Mouse (Mus musculus) erythroblast, embryonic 14.5 days (primary cell): ENCODE data around the gene Rras2.

Source experiments
- GATA1 ChIP-seq: IDR thresholded peaks from 2 replicates; pipeline ENCODE4 v1.6.1; 2012; ENCODE audit warnings: low read length, inconsistent platforms, mixed read lengths
- TAL1 ChIP-seq: IDR thresholded peaks from 3 replicates; pipeline ENCODE4 v1.6.1; 2012; ENCODE audit warnings: low read length, inconsistent platforms, mixed read lengths

DNA sequence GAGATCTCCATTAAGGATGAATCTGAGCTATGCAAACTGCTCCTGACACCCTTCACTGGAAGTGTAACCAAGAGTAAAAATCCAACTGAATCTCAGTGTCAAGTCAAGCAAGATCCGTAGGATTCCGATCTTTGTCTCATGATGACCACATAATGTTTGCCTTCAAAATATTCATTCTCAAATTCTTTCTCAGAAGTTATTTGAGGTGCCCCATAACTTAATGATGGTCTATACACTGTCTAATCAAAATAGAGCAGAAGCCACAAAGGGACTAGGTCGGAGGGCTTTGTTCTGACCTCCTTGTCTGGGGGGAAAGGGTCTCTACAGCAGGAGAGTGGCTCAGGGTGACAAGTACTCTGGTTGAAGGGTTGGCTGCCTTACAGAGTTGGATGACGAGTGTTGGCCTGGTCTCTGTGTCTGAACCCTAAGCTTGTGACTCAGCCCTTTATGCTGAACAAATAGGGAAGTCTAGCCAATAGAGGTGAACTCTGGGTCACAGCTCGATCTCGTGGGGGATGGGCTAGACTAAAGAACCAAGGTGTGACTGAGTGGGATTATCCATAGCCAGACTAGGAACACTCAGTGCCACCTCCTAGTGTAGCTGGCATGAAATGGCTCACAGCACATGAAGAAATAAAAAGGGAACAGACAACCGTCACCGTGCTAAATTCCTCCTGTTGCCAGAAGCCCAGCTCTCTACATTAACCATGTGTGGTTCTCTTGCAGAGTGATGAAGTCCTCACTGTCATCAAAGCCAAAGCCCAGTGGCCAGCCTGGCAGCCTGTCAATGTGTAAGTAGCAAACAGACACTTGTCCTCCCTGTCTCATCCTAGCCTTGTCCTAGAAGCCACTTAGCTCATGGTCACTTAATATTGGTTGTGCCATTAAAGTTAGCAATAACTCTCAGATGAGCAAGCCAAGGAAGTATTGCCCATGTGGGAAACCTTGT lies 101.3 kb downstream of the Rras2 start:
- no peak for TF ChIP-seq TAL1
- TF ChIP-seq GATA1 = no peak
